Mouse (Mus musculus): ENCODE data around the gene RPS10-NUDT3.

The RPS10-NUDT3 gene

GRCm38 (mm10) chr17:27554062-27554960 is 80.7 kb downstream of the RPS10-NUDT3 start:
- DNase-seq (ENCODE audit: low spot score): no peak

GRCm38 (mm10) chr17:27552215-27553201 is 82.5 kb downstream of the RPS10-NUDT3 start:
- DNase-seq (ENCODE audit: low spot score): no peak

GRCm38 (mm10) chr17:27551393-27551940 is 83.6 kb downstream of the RPS10-NUDT3 start:
- DNase-seq (ENCODE audit: low spot score): no peak

GRCm38 (mm10) chr17:27549234-27549633 is 85.8 kb downstream of the RPS10-NUDT3 start:
- DNase-seq (ENCODE audit: low spot score): no peak

- no peak for DNase-seq (ENCODE audit: low spot score)
Observed at GRCm38 (mm10) chr17:27547253-27547868, 87.7 kb downstream of the RPS10-NUDT3 start.

- no peak for DNase-seq (ENCODE audit: low spot score)
Observed at GRCm38 (mm10) chr17:27546574-27547085, 88.4 kb downstream of the RPS10-NUDT3 start.

- DNase-seq (ENCODE audit: low spot score): no peak
Observed at GRCm38 (mm10) chr17:27545991-27546390, 89.0 kb downstream of the RPS10-NUDT3 start.

GRCm38 (mm10) chr17:27544551-27544950 is 90.5 kb downstream of the RPS10-NUDT3 start:
- no peak for DNase-seq (ENCODE audit: low spot score)

GRCm38 (mm10) chr17:27541984-27542383 is 93.0 kb downstream of the RPS10-NUDT3 start:
- no peak for DNase-seq (ENCODE audit: low spot score)

- no peak for DNase-seq (ENCODE audit: low spot score)
Observed at GRCm38 (mm10) chr17:27541261-27541660, 93.8 kb downstream of the RPS10-NUDT3 start.

- peak; percentile 90 for DNase-seq (ENCODE audit: low spot score)
Observed at GRCm38 (mm10) chr17:27534718-27535117, 100.3 kb downstream of the RPS10-NUDT3 start.

- DNase-seq (ENCODE audit: low spot score): no peak
Observed at GRCm38 (mm10) chr17:27533354-27533753, 101.7 kb downstream of the RPS10-NUDT3 start.

GRCm38 (mm10) chr17:27532095-27532494 is 102.9 kb downstream of the RPS10-NUDT3 start:
- DNase-seq (ENCODE audit: low spot score): no peak

All from layer of hippocampus, adult 11-12 months (tissue).